Mouse (Mus musculus) embryonic facial prominence, embryonic 14.5 days (tissue): ENCODE data around the gene Lilra6. TPM values are rescaled to one million over a fixed set of nuclear protein-coding genes. Genes with fewer than 3 reads are reported as not detected.
"Not testable (repeated sequence)": the region's sequence is repeated elsewhere in the genome, so short reads cannot be mapped to it uniquely, and the experiment has no call there.

Experiments
- ATAC-seq: fragments of 200-750 bp; cut with Nextera tagmentation; 2 replicates; pipeline ENCODE4 v1.8.0; 2017; ENCODE audit warnings: low read depth, moderate number of reproducible peaks, moderate TSS enrichment
- DNase-seq: peaks from one replicate; pipeline ENCODE4 v3.0.0-alpha.2; 2015; ENCODE audit warnings: low spot score
- H3K27ac ChIP-seq: fragments of 300-500 bp; sonication (generic); replicated peaks from 2 replicates; pipeline ENCODE4 v1.5.1; 2014; ENCODE audit warnings: low read depth, mild to moderate bottlenecking, low read length, moderate library complexity
- H3K27me3 ChIP-seq: fragments of 300-500 bp; sonication (generic); replicated peaks from 2 replicates; pipeline ENCODE4 v1.6.1; 2014; ENCODE audit warnings: low read length; ENCODE audit not compliant: control insufficient read depth, insufficient read depth
- H3K36me3 ChIP-seq: fragments of 300-500 bp; sonication (generic); 2 replicates; pipeline ENCODE4 v1.6.1; 2014; ENCODE audit warnings: low read length, mixed read lengths; ENCODE audit not compliant: control insufficient read depth, insufficient read depth
- H3K4me1 ChIP-seq: fragments of 300-500 bp; sonication (generic); 2 replicates; pipeline ENCODE4 v1.6.1; 2014; ENCODE audit warnings: antibody characterized with exemption, low read length; ENCODE audit not compliant: control insufficient read depth, insufficient read depth
- H3K4me2 ChIP-seq: fragments of 300-500 bp; sonication (generic); 2 replicates; pipeline ENCODE4 v1.6.1; 2014; ENCODE audit warnings: low read depth, mild to moderate bottlenecking, low read length, moderate library complexity, mixed read lengths
- H3K4me3 ChIP-seq: fragments of 300-500 bp; sonication (generic); 2 replicates; pipeline ENCODE4 v1.5.1; 2014; ENCODE audit warnings: low read depth, mild to moderate bottlenecking, low read length
- H3K9ac ChIP-seq: fragments of 300-500 bp; sonication (generic); 2 replicates; pipeline ENCODE4 v1.6.1; 2014; ENCODE audit warnings: low read depth, mild to moderate bottlenecking, low read length, moderate library complexity, mixed read lengths
- H3K9me3 ChIP-seq: fragments of 300-500 bp; sonication (generic); 2 replicates; pipeline ENCODE4 v1.6.1; 2016; ENCODE audit warnings: low read length; ENCODE audit not compliant: control insufficient read depth
- WGBS: fragments of 180-500 bp; shearing (Covaris S2); extraction: QIAGEN DNeasy Blood & Tissue Kit; methylation state at CpG from one replicate; pipeline ENCODE4 v1.1.7; 2014; 5-methylcytosine and 5-hydroxymethylcytosine counted together
- polyA plus RNA-seq: library from polyadenylated mRNA; unstranded; fragments of >200 nt; fragmentation: Nextera tagmentation; extraction: Ambion mirVana; gene quantifications from 2 replicates; pipeline ENCODE4 v1.2.1, GENCODE M21; 2014

Gene Lilra6
- polyA plus RNA-seq, 1 experiment from 2014 or later, result 0.11 TPM

GRCm38 (mm10) chr7:3903704-3904103 is 11.6 kb downstream of the Lilra6 start:
- Histone ChIP-seq H3K9me3 (no peaks in the 10 kb centered on the region), H3K4me1 (no peaks in the 10 kb centered on the region), H3K9ac (no peak overlapping the region), H3K36me3 (no peaks in the 10 kb centered on the region), H3K27ac (no peak overlapping the region), H3K4me2 (no peak overlapping the region), H3K4me3 (no peak overlapping the region), H3K27me3 (no peaks in the 10 kb centered on the region)
- DNase-seq, result no peak
- ATAC-seq, result no peak
- 16% methylated on average over 1 of the region's 1 CpGs for WGBS

GRCm38 (mm10) chr7:3898036-3898590 is 17.2 kb downstream of the Lilra6 start, which contains the start of gene Gm14548:
TSS of gene Gm14548 (minus strand) at chr7:3898120.
- H3K9me3 ChIP-seq, H3K4me2 ChIP-seq, ATAC-seq, H3K27me3 ChIP-seq, H3K4me1 ChIP-seq, H3K36me3 ChIP-seq, H3K9ac ChIP-seq, DNase-seq, H3K4me3 ChIP-seq, H3K27ac ChIP-seq: not testable (repeated sequence)
- 55% methylated on average over 3 of the region's 3 CpGs for WGBS

- WGBS, result no CpG with 5 or more reads among the region's 1 CpGs
These were observed 40.3 kb downstream of the Lilra6 start for GRCm38 (mm10) chr7:3875032-3875431.

More at GRCm38 (mm10) chr7:3875032-3875431, 40.3 kb downstream of the Lilra6 start:
- not testable (repeated sequence) for H3K4me3 ChIP-seq, H3K4me2 ChIP-seq, DNase-seq, ATAC-seq, H3K27me3 ChIP-seq, H3K9ac ChIP-seq, H3K4me1 ChIP-seq, H3K9me3 ChIP-seq, H3K36me3 ChIP-seq, H3K27ac ChIP-seq

Other genes with a start within 250 kb of the Lilra6 start
- gene Leng1, start 249.7 kb downstream of the Lilra6 start, polyA plus RNA-seq, result 13.1 and 13.4 TPM in 2 replicates
- 6.1 and 7.6 TPM in 2 replicates for gene Tmc4, start 237.9 kb downstream of the Lilra6 start, polyA plus RNA-seq
- gene Tsen34, start 222.6 kb downstream of the Lilra6 start, polyA plus RNA-seq, result 244 and 268 TPM in 2 replicates
- 44.5 and 45.6 TPM in 2 replicates for gene Mboat7, start 222.0 kb downstream of the Lilra6 start, polyA plus RNA-seq
- gene Rps9, start 211.5 kb downstream of the Lilra6 start, polyA plus RNA-seq, result 1,544 and 1,554 TPM in 2 replicates
- 0.92 and 0.97 TPM in 2 replicates for gene Pirb, start 195.1 kb downstream of the Lilra6 start, polyA plus RNA-seq
- gene Gm15448, start 89.8 kb downstream of the Lilra6 start, polyA plus RNA-seq, result not detected in 2 replicates
- 0.22 and 0.58 TPM in 2 replicates for gene Pira2, start 70.5 kb downstream of the Lilra6 start, polyA plus RNA-seq
- 0.13 and 0.14 TPM in 2 replicates for gene Gm14548, start 17.4 kb downstream of the Lilra6 start, polyA plus RNA-seq
- gene Lair1, start 147.7 kb upstream of the Lilra6 start, polyA plus RNA-seq, result 0.63 and 0.79 TPM in 2 replicates
- 8.1 and 8.7 TPM in 2 replicates for gene Ttyh1, start 203.9 kb upstream of the Lilra6 start, polyA plus RNA-seq
- gene Leng8, start 221.5 kb upstream of the Lilra6 start, polyA plus RNA-seq, result 38.7 and 49.8 TPM in 2 replicates
- 3.5 and 4.3 TPM in 2 replicates for gene Leng9, start 234.9 kb upstream of the Lilra6 start, polyA plus RNA-seq
- gene Cdc42ep5, start 249.4 kb upstream of the Lilra6 start, polyA plus RNA-seq, result 58.9 and 61.1 TPM in 2 replicates